Mouse (Mus musculus) thymus, postnatal 14 days (tissue): Measurements from ENCODE around the gene Anks1b.

Source experiments
- DNase-seq: peaks from one replicate; pipeline ENCODE4 v3.0.0; 2021

The Anks1b gene

GRCm38 (mm10) chr10:90400382-90400781 is 527.1 kb downstream of the Anks1b start:
- DNase-seq = no peak

- DNase-seq = no peak
Measured at GRCm38 (mm10) chr10:90408484-90408883, 535.2 kb downstream of the Anks1b start.

GRCm38 (mm10) chr10:90431527-90431926 is 558.2 kb downstream of the Anks1b start:
- no peak for DNase-seq

- DNase-seq = no peak
Measured at GRCm38 (mm10) chr10:90431974-90432373, 558.7 kb downstream of the Anks1b start.

GRCm38 (mm10) chr10:90432479-90432878 is 559.2 kb downstream of the Anks1b start:
- no peak for DNase-seq

- DNase-seq = no peak
Measured at GRCm38 (mm10) chr10:90441036-90441435, 567.7 kb downstream of the Anks1b start.

- no peak for DNase-seq
Measured at GRCm38 (mm10) chr10:90441656-90442055, 568.3 kb downstream of the Anks1b start.

- DNase-seq = no peak
Measured at GRCm38 (mm10) chr10:90464906-90465305, 591.6 kb downstream of the Anks1b start.

GRCm38 (mm10) chr10:90465426-90465825 is 592.1 kb downstream of the Anks1b start:
- no peak for DNase-seq

- no peak for DNase-seq
Measured at GRCm38 (mm10) chr10:90467546-90467945, 594.2 kb downstream of the Anks1b start.

GRCm38 (mm10) chr10:90493436-90493835 is 620.1 kb downstream of the Anks1b start:
- no peak for DNase-seq

- no peak for DNase-seq
Measured at GRCm38 (mm10) chr10:90493996-90494642, 620.8 kb downstream of the Anks1b start.

GRCm38 (mm10) chr10:90494981-90495516 is 621.7 kb downstream of the Anks1b start:
- no peak for DNase-seq

- no peak for DNase-seq
Measured at GRCm38 (mm10) chr10:90507561-90507960, 634.3 kb downstream of the Anks1b start.

GRCm38 (mm10) chr10:90512801-90513200 is 639.5 kb downstream of the Anks1b start:
- no peak for DNase-seq

GRCm38 (mm10) chr10:90531813-90532212 is 658.5 kb downstream of the Anks1b start:
- no peak for DNase-seq

GRCm38 (mm10) chr10:90535370-90535769 is 662.1 kb downstream of the Anks1b start:
- DNase-seq = no peak

GRCm38 (mm10) chr10:90546635-90547034 is 673.3 kb downstream of the Anks1b start:
- DNase-seq = no peak

- no peak for DNase-seq
Measured at GRCm38 (mm10) chr10:90562906-90563305, 689.6 kb downstream of the Anks1b start.

- DNase-seq = no peak
Measured at GRCm38 (mm10) chr10:90576191-90577098, 703.1 kb downstream of the Anks1b start.

- no peak for DNase-seq
Measured at GRCm38 (mm10) chr10:90577099-90577461, 703.8 kb downstream of the Anks1b start.

GRCm38 (mm10) chr10:90577777-90578176 is 704.5 kb downstream of the Anks1b start:
- DNase-seq = no peak

- DNase-seq = no peak
Measured at GRCm38 (mm10) chr10:90579970-90580369, 706.7 kb downstream of the Anks1b start.

- no peak for DNase-seq
Measured at GRCm38 (mm10) chr10:90584052-90584451, 710.7 kb downstream of the Anks1b start.
